Mouse (Mus musculus): Measurements from ENCODE around the gene Naaladl2.

Gene Naaladl2

DNA sequence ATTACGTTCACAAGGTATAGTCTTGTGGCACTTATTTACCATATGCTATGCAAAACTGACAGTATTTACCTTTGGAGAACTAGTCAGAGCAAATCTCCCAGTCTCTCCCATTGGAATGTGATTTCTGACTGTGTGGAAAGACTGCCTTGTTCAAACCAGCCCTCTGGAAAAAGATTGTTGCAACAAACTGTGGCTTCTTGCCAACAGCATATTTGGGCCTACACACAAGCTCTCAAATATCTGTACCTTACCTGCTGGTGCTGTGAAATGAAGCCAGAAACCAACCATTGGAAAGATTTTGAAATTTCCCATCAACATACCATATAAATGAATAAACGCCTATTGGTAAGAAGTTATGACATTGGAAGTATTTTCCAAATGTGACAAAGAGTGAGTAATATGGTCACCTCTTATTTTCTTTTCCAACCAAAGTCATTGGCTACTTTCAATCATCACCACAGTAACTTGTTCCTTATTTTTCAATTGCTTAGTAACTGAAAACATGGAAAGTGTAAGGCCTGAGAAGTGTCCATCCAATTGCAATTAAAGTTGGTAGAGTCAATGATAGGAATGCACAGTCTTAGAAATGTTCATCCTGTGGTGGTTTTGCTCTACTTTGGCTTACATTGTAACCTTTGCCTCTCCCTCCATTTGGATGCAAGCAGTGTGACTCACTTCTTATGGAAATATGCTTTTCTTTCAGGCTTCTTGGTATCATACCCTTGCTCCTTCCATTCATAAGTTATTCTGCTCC is 453.7 kb downstream of the Naaladl2 start:
- DNase-seq (ENCODE audit: extremely low spot score) = no peak

DNA sequence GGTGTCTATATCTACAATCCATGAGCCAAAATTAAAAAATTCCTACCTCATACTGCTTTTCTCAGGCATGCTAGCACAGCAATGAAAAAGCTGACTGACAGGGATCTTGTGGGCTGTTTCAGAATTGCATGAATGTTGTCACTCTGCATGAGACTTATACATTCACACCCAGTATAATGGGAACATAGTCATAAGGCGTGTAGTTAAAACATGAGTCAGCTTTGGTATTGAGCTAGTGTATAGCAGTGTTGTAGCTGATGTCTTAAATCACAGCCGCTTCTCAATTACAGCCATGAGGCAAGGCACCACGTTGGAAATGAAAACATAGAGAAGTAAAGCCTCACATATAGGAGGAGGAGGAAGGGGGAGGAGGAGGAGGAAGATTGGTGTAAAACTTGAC is 473.6 kb downstream of the Naaladl2 start:
- DNase-seq (ENCODE audit: extremely low spot score) = no peak

DNA sequence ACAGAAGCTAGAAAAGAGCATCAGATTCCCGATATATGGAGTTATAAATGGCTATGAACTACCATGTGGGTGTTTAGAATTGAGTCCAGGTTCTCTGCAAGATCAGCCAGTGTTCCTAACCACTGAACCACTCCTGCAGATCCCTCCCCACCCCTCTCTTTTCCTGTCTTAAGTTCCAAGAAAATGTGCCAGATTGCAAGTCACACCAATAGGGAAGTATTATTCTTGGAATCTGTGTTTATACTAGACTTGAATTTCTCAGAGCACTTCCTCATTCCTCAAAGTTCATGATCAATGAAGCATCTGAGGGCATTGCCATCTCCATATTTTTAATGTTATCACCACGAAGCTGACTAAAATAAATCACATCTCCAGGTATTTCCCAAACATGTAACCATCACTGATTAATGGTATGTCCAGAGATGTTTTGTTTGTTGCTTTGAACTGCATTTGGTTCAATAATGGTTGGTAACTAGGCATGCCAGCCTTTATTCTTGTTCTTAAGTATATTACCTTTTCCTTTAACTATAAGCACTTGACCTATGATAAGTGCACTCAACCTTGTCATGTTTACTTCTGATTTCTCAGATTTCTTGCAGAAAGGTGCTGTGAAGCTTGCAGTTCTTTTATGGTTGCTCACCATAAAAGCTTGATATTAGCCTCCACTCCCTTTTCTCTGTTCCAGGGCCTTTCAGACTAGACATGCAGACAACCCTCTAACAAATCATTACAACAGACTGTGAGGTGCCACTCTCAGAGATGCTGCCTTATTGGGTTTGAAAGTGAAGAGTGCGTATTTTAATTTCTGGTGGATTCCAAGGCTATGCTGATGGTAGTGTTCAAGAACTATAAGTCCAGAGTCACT is 475.8 kb downstream of the Naaladl2 start:
- DNase-seq (ENCODE audit: extremely low spot score) = no peak

DNA sequence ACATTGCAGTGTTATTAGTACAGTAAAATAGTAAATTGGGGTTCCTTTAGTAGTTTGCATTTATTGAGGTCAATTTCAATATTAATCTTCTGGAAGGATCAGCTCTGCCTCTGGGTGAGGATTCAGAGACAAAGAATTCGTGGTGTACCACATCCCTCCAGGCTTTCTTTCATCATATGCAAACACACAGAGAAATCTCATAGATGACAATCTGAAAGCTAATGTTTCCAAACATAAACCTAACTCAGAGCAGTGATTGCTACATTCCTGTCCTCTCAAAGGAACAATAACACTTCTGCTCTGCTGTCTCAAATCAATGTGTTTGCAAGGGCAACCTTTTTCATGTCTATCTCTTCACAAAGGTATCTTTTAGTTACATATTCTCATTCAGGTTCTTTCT is 478.7 kb downstream of the Naaladl2 start:
- no peak for DNase-seq (ENCODE audit: extremely low spot score)

DNA sequence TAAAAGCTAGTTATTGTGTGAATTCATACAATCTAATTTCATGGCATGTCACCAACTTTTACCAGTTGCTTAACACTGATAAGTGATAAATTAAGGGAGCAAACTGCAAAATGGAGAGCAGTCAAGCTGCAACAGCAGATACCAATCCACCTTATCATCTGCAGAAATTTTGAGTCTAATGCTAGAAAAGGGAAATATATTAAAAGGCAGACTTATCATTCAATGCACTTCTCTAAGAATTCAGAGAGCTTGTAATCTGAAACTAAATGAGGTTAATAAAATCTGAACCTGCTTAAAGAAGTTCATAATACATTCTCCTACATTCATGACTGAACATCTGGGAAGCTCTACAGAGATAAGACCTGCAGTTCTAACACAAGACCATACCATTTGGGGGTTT is 480.3 kb downstream of the Naaladl2 start:
- DNase-seq (ENCODE audit: extremely low spot score) = no peak

DNA sequence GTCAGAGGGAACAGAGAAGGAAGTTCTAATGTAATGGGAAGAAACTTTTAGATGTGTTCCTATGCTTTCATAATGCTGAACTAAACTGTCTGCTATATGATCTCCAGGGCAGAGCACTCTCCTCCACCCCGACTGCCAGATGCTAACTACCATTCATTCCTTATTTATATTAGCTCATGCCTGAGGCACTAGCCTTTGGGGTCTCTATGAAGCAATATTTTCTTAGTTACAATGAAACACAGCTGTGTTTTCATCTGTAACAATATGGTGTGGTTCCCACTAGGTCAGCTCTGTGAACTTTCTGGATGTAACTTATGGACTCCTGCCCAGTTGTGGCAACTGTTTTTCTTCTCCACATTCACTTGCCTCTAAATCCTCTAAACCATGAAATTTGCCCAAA is 514.0 kb downstream of the Naaladl2 start:
- no peak for DNase-seq (ENCODE audit: extremely low spot score)

DNA sequence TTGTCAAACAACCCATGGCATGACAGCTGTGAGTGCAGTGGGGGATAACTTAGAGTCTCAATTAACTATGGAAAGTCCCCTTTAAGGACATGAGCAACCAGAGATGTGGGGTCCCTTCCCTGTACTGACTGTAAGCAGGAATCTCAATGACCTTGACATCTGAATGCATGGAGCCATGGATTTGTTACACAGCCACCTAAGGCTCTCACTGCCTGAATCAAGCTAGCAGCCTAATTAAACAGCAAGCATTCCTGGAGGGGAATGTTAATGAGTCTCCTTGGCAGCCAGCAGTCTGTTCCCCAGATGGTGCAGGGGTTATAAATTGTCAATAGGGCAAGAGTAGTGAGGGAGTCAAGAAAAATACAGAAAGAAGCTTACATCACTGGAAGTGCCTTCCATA is 538.6 kb downstream of the Naaladl2 start:
- no peak for DNase-seq (ENCODE audit: extremely low spot score)

DNA sequence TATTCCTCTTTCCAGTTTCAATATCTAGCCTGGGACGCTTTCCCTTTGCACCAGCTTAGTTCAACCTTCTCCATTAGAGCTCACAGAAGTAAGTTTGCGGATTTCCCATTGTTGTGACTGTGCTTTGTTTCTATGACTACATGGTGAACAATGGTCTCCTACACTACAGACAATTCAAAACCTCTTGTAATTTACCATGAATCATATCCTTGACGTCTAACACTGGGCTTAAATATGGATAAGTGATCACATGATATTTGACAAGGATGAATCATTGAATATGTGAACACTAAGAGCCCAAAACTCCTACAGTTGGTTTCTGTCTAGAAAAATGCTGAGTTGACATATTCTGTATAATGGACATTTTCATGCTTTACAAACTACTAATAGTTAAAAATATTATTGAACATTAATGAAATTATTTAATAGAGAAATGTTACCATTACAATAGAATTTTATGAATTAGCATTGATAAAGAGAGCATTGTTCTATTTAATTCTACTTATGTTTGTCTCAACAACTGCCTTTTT is 539.2 kb downstream of the Naaladl2 start:
- no peak for DNase-seq (ENCODE audit: extremely low spot score)

DNA sequence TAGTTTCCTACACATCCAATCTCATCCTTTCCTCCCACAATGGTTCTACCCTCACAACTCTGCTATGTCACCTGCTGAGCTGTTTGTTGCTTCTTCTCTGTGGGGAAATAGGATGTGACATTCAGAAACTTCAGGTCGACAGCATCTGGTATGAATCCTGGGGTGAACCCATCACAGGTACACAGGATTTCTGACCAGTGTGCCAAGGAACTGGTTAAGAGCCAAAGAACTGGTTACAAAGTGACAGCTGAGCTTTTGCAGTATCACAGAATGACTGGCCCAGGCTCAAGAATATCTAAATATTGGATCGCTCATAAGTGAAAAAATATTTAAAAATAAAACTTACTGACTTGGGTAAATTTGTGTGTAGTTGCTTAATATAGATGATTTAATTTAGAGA is 548.6 kb downstream of the Naaladl2 start:
- DNase-seq (ENCODE audit: extremely low spot score) = no peak

DNA sequence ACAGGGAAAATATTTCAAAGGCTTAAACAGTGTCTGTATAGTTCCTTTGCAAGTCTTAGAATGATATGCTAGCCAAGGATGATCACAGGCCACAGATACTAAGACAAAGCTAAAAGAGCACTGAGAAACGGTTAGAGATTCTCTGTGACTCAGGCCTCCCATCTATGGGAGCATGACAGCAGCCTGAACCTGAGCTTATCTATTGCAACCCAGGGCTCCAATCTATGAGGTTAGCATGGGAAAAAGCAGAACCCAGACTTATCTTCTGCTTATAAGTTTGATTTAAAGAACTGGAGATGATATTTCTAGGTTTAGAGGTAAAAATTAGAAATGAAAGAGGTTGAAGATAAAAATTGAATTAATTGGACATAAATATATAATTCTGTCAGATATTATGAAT is 587.4 kb downstream of the Naaladl2 start:
- DNase-seq (ENCODE audit: extremely low spot score) = no peak

DNA sequence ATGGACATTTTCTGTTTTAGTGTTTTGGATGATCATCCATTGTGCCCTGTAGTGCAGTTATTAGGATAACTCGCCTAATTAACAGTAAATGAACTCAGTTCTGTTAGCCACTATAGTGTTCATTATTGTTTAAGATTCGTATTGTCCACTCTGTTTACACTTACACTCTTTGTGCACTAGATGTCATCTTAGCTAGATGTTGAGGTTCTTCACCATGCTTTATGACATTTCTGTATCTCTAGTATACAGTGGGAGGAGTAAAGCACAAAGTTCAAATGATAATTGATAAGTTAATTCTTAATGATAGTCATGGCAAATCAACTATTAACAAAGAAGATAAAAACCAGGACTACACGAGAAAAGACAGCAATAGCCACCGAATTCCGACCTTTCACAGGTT is 590.4 kb downstream of the Naaladl2 start:
- no peak for DNase-seq (ENCODE audit: extremely low spot score)

DNA sequence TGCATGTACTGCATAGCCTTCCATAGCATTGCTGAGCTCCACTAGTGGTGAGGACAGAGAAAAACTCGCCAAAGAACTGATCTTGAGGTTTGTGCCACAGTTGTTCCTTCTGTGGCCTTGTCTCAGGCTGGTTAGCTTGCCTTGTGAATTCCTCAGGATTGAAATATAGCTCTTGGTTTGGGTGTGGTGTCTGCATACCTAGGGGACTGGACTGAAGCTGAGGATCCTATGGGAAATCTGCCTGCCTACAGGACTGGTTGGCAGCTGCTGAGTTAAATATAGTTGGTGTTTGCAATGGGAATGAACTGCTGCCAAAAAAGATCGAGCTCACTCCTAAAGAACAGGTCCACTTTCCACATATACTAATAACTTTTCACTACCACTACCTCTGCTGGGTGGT is 591.4 kb downstream of the Naaladl2 start:
- no peak for DNase-seq (ENCODE audit: extremely low spot score)

DNA sequence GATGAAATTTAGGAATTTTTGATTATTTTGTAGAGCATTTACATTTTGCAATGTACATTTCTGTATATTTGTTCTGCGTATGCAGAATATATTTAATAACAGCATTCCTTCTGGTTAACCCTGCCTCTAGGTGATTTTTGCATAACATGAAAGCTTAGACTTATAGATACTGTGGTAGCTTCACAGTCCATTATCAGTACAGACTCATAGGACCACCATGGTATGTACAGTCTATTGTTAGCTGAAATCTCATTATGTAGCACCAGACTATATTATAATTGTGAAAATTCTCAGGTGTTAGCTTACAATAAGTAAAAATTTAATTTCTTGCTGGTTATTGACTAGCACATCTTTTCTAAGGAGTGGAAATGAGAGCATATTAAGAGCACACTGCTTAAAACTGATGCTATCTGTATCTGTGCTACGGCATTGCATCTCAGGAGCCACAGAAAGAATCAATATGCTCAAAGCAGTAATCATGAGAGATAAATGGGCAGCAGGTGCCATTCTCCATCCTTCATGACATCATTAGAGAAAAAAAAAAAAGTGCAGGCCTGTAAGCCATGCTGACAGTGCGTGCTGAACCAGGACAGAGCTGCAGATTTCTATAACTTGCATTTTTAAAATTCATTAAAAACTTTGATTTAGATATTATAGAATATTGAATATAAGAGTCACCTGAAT is 610.1 kb downstream of the Naaladl2 start:
- no peak for DNase-seq (ENCODE audit: extremely low spot score)

DNA sequence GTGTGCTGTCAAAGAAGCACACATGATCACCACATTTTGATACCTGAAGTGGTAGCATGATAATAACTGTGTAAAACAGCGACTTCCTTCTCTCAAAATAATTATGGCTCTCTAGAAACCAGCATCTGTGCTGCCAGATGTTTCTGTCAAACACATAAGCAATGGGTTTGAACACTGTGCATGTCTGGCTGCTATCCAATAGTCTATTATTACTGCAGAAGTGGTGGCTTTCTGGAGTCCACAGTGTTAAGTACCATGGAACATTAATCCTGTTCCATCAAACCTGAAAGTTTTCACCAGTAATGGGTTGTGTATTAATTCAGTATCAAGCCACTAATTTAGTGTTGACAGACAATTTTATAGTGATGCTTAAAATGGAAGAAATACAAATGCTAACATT is 629.1 kb downstream of the Naaladl2 start:
- no peak for DNase-seq (ENCODE audit: extremely low spot score)

DNA sequence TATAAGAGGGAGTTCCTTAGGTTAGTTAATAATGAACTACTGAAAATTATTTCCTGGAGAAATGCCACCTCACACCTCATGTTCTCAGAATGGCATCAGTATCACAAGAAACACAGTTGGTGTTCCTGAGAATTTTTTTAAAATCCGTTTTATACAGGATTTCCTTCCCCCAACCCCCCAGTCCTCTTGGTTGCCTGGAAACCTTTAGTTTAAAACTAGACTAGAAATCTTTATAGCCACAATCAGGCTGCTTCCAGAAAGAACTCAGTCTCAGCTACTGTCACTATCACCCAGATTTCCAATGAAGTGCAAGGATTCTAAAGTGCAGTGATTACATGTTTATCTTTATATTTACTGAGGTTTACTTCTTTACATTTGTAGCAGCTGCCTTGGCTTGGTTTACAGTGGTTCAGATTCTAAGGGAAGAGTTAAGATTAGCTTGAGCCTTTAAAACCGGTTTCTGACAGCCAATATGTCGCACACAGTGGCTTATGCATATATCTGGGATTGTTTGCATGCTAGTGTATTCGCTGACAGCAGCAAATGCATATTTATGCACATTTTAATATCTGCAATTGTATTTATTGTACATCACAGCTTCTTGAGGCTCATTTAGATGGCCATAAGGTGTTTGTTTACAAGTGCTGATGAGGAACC is 657.5 kb downstream of the Naaladl2 start:
- no peak for DNase-seq (ENCODE audit: extremely low spot score)

DNA sequence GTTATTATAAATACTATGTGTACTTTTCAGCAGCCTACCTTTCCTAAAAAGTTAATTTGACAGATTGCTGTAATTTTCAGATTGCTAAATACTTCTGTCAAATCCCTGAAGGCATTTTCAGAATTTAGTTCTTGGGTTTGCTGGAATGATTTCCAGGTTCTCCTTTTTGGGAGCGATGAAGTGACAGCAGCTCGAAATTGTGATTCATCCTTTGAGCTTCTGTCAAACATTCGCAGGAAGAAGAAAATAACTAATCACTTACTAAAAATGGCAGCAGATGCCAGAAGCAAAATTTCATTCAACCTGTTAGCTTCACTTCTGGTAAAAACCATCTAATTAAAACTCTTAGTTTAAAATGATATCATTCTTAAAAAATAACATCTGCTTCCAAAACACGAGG is 680.1 kb downstream of the Naaladl2 start:
- no peak for DNase-seq (ENCODE audit: extremely low spot score)

DNA sequence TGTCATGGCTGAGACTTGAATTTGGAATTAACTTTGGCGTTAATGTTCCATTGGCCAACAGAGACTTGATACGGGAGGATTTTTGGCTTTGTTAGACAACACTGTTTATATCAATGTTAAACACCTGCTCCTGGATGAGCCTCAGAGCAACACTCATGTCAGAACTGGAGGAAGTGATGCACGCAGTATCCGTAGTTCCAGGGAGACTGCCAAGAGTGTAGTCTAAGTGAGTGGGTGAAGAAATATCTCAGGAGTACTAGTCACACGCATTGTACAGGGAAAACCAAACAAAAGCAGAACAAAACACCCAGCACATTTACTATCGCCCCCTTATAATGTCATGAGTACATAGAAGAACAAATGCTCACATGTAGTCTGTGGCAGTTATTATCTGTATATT is 703.4 kb downstream of the Naaladl2 start:
- no peak for DNase-seq (ENCODE audit: extremely low spot score)

DNA sequence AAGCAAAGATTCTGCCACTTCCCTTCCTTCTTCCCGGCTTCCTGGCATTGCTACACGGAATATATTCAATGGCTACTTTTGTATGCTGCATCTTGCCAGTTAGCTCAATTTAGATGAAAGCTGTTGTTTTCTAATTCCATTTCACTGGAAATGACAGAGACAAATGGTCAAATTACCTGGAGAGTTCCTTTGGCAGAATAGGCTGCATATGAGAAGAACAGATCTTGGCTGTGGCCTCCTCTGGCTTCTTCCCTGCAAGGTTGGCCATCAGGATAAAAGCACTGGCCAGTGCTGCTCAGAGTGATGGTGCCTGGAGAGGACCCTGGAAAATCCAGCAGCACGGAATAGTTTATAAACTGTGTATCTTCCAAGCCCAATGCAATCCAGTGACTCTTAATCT is 711.3 kb downstream of the Naaladl2 start:
- DNase-seq (ENCODE audit: extremely low spot score) = no peak

DNA sequence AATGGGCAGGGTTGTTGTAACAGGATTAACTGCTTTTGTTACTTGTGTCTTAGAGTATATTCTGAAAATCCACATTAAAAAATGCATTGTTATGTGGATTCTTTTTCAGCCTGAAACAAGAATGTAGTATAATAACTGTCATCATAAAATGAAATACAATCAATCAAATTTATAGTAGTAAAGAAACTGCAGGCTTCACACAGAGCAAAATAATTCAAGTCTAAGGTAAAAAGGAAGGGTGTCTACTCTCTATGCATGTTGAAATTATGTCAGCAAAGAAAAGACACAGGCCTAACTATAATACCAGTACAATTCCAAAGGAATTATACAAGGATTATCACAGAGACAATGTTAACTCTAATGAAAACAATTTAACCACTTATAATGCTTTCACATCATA is 752.3 kb downstream of the Naaladl2 start:
- DNase-seq (ENCODE audit: extremely low spot score) = no peak

DNA sequence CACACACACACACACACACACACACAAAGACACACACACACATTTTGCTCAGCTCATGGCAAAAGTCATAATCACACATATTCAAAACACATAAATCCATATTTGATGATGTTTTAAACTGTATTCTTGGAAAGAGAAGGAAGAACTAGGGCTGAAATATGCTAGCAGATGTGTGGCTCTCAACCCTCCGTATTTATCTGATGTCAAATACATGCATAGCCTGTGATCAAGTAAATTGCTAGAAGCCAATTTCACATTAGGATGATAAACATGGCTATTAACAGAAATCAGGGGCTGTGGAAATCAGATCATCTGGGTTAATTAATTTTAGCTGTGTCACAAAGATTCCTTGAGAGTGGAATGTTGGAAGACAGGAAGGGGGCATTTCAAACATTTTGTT is 752.8 kb downstream of the Naaladl2 start:
- DNase-seq (ENCODE audit: extremely low spot score) = no peak

DNA sequence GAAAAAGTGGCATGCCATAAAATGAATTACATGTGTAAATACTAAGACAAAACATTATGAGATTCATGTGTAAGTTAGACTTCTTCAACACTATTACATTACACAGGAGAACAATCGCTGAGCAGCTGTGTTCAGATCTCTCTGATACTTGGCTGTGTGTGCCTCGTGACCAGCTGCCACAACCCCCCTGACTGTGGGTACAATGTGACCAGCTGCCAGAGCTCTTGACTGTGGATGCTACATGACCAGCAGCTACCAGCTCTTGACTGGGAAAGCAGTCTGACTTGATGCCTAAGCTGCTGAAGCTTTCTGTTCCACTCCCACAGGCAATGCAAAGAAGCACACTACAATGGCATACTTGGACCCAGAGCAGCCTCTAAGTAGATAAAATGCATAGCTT is 789.1 kb downstream of the Naaladl2 start:
- DNase-seq (ENCODE audit: extremely low spot score) = no peak

All from embryo, embryonic 9.5 days (tissue).